Mouse (Mus musculus) heart, embryonic 11.5 days (tissue): ENCODE data around the gene Tpst1. TPM values are rescaled to one million over a fixed set of nuclear protein-coding genes. Genes with fewer than 3 reads are reported as not detected.
A peak's percentile ranks its signal among the peaks of the same experiment; 100 is the strongest.

ENCODE experiments used
- ATAC-seq: fragments of 200-750 bp; cut with Nextera tagmentation; replicated peaks from 2 replicates; pipeline ENCODE4 v1.8.0; 2017; ENCODE audit warnings: moderate library complexity; ENCODE audit not compliant: insufficient number of reproducible peaks, low FRiP score, low TSS enrichment
- H3K27ac ChIP-seq: fragments of 300-500 bp; sonication (generic); 2 replicates; pipeline ENCODE4 v1.5.1; 2014; ENCODE audit warnings: mild to moderate bottlenecking, low read depth, low read length
- H3K27me3 ChIP-seq: fragments of 300-500 bp; sonication (generic); 2 replicates; pipeline ENCODE4 v1.6.1; 2014; ENCODE audit warnings: mild to moderate bottlenecking, low read length, mixed read lengths; ENCODE audit not compliant: control insufficient read depth, insufficient read depth
- H3K36me3 ChIP-seq: fragments of 300-500 bp; sonication (generic); 2 replicates; pipeline ENCODE4 v1.6.1; 2014; ENCODE audit warnings: mild to moderate bottlenecking, low read length, moderate library complexity, mixed read lengths; ENCODE audit not compliant: control insufficient read depth, insufficient read depth
- H3K4me1 ChIP-seq: fragments of 300-500 bp; sonication (generic); 2 replicates; pipeline ENCODE4 v1.6.1; 2014; ENCODE audit warnings: low read length; ENCODE audit not compliant: control insufficient read depth, insufficient read depth
- H3K4me2 ChIP-seq: fragments of 300-500 bp; sonication (generic); 2 replicates; pipeline ENCODE4 v1.6.1; 2014; ENCODE audit warnings: mild to moderate bottlenecking, moderate library complexity
- H3K4me3 ChIP-seq: fragments of 300-500 bp; sonication (generic); 2 replicates; pipeline ENCODE4 v1.5.1; 2014; ENCODE audit warnings: low read depth, low read length
- H3K9ac ChIP-seq: fragments of 300-500 bp; sonication (generic); 2 replicates; pipeline ENCODE4 v1.6.1; 2014; ENCODE audit warnings: mild to moderate bottlenecking, low read depth, low read length, moderate library complexity
- H3K9me3 ChIP-seq: fragments of 300-500 bp; sonication (generic); replicated peaks from 2 replicates; pipeline ENCODE4 v1.6.1; 2016; ENCODE audit warnings: low read length; ENCODE audit not compliant: control insufficient read depth
- WGBS: fragments of 180-500 bp; shearing (Covaris S2); extraction: QIAGEN DNeasy Blood & Tissue Kit; methylation state at CpG from one replicate; pipeline ENCODE4 v1.1.7; 2014; ENCODE audit not compliant: insufficient replicate concordance; 5-methylcytosine and 5-hydroxymethylcytosine counted together
- polyA plus RNA-seq: library from polyadenylated mRNA; unstranded; fragments of >200 nt; fragmentation: Nextera tagmentation; extraction: Ambion mirVana; gene quantifications from 2 replicates; pipeline ENCODE4 v1.2.1, GENCODE M21; 2014

Tpst1 gene
- polyA plus RNA-seq, 1 experiment from 2014 or later: 28.1 TPM

DNA sequence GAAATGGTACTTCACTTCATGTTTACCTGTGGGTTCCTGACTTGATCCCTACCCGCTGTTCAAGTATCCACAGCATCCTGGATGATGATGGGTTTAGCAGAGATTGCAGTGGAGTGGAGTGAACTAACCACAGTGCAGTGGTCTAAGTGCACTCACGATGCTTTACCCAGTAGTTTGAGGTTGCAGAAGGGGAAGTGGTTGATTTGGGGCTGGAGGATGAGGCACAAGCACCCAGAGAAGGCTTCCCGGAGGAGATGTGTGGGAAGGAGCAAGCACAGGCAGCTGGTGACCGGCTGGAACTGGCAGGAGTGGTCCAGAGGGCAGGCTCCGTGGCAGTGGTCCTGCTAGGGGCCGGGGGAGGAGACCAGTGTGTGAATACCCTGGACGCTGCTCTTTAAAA is 16.1 kb downstream of the Tpst1 start:
- Histone ChIP-seq H3K4me1 (no peaks in the 10 kb centered on the region), H3K36me3 (no peaks in the 10 kb centered on the region), H3K9me3 (no peaks in the 10 kb centered on the region), H3K4me3 (no peak overlapping the region), H3K9ac (no peak overlapping the region), H3K27me3 (no peaks in the 10 kb centered on the region), H3K27ac (no peak overlapping the region), H3K4me2 (no peak overlapping the region)
- ATAC-seq: no peak
- 73% methylated on average over 7 of the region's 7 CpGs for WGBS

DNA sequence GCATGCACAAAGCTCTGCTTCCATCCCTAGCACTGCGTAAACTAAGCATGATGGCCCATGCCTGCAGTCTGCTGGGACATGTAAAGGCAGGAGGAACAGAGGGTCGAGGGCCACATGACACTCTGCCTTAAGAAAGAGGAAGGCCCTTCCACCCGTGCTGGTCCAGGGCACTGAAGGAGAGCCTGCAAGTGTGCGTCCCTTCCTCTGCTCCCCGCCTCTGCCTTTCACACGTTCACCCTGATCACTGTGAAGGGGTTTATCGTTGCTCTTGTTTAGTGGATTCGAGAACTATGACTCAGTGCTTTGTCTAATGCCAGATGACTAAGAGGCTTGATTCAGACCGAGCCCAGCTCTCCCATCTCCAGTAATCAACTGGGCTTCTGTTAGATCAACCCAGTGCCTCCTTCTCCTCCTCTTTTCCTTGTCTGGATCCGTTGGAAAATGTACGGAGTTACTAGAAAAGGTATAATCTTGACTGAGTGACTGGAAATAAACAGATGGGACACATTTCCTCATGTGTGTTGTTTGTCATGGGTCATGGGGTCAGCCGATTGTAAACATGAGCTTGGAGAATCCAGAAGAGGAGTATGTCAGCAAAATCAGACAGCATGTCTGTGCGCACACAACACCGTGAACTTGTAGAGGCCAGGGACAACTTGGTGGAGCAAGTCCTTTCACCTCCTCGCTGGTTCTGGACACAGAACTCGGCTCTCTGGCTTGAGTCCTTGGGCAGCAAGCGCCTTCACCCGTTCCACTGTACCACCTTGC is 16.7 kb downstream of the Tpst1 start:
- H3K27ac ChIP-seq: no peak overlapping the region
- no peak overlapping the region for H3K9ac ChIP-seq
- H3K4me2 ChIP-seq: no peak overlapping the region
- H3K4me3 ChIP-seq: no peak overlapping the region
- WGBS: 78% methylated on average over 18 of the region's 18 CpGs
- H3K36me3 ChIP-seq: no peaks in the 10 kb centered on the region
- no peaks in the 10 kb centered on the region for H3K27me3 ChIP-seq
- H3K9me3 ChIP-seq: no peaks in the 10 kb centered on the region
- no peaks in the 10 kb centered on the region for H3K4me1 ChIP-seq
- ATAC-seq: no peak

DNA sequence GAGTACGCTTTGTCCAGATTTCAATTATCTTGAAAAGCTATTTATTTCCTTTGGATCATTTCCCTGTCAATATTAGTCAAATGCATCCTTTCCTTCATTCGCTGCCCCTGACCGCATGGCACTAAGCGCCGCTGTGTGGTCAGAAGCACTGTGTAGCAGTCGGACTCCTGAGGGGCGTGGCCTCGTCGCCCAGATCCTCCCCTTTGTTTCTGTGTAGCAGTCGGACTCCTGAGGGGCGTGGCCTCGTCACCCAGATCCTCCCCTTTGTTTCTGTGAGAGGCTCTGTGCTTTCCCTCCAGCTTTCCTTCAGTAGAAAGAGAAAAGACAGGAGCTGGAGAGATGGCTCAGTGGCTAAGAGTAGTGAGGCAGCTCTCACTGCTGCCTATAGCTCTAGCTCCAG is 23.6 kb downstream of the Tpst1 start:
- Histone ChIP-seq H3K36me3 (no peaks in the 10 kb centered on the region), H3K27ac (no peak overlapping the region), H3K4me3 (no peak overlapping the region), H3K27me3 (no peaks in the 10 kb centered on the region), H3K4me1 (peaks cover 11% of the 10 kb centered on the region; the same call in 1 of the 2 replicates), H3K9me3 (no peaks in the 10 kb centered on the region; the same call in 1 of the 2 replicates), H3K9ac (no peak overlapping the region), H3K4me2 (no peak overlapping the region)
- 66% methylated on average over 12 of the region's 12 CpGs for WGBS
- peak; percentile 71; the same call in 1 of the 2 replicates for ATAC-seq

DNA sequence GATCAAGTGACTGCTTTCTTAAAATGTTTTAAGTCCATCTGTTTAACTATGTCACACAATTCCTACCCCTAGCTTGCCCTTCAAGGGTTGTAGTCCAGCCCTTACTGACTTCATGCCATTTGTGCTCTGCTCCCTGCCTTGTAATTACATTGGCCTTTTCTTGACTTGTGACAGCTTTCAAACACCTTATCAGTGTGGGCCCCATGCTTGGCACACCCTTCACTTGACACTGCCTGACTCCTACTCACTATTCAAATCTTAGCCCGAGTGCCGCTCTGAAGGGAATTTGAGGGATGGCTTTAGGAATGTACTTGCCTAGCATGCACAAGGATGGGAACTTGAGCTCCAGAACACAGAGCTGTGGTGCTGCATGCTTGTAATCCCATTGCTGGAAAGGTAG is 24.7 kb downstream of the Tpst1 start:
- H3K4me3 ChIP-seq: no peak overlapping the region
- no peaks in the 10 kb centered on the region for H3K27me3 ChIP-seq
- peaks cover 11% of the 10 kb centered on the region; the same call in 1 of the 2 replicates for H3K4me1 ChIP-seq
- H3K36me3 ChIP-seq: no peaks in the 10 kb centered on the region
- no peak overlapping the region for H3K4me2 ChIP-seq
- H3K9me3 ChIP-seq: no peaks in the 10 kb centered on the region; the same call in 1 of the 2 replicates
- 24% methylated on average over 2 of the region's 2 CpGs for WGBS
- no peak overlapping the region for H3K27ac ChIP-seq
- ATAC-seq: no peak; the same call in 1 of the 2 replicates
- H3K9ac ChIP-seq: no peak overlapping the region

DNA sequence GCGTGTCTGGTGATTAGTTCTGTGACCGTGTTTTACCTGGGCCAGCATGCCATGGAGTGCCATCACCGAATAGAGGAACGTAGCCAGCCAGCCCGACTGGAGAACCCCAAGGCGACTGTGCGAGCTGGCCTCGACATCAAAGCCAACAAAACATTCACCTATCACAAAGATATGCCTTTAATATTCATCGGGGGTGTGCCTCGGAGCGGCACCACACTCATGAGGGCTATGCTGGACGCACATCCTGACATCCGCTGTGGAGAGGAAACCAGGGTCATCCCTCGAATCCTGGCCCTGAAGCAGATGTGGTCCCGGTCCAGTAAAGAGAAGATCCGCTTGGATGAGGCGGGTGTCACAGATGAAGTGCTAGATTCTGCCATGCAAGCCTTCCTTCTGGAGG is 28.6 kb downstream of the Tpst1 start:
- ATAC-seq: no peak
- 92% methylated on average over 17 of the region's 17 CpGs for WGBS
- H3K9me3 ChIP-seq: no peaks in the 10 kb centered on the region; the same call in 1 of the 2 replicates
- H3K4me1 ChIP-seq: peaks cover 11% of the 10 kb centered on the region; the same call in 1 of the 2 replicates
- no peaks in the 10 kb centered on the region for H3K36me3 ChIP-seq
- no peaks in the 10 kb centered on the region for H3K27me3 ChIP-seq
- H3K9ac ChIP-seq: no peak overlapping the region
- H3K4me2 ChIP-seq: no peak overlapping the region
- H3K4me3 ChIP-seq: no peak overlapping the region
- no peak overlapping the region for H3K27ac ChIP-seq

DNA sequence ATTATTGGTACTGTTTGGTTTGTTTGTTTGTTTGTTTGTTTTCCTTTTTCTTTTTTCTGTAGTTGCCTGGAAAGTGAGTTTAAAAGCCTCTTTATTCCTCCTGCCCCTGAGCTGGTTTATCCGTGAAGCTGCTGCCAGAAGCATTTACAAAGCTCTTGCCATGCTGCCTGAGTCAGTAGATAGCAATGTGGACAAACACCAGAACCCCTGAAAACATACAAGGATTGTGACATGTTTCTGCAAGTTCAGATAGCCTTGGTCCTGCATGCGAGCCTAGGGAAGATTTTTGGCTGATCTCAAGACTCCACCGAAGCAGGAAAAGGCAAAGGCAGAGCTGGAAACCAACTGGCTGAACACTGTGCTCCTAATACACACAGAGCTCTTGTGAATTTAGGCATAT is 36.2 kb downstream of the Tpst1 start:
- Histone ChIP-seq H3K9me3 (no peaks in the 10 kb centered on the region), H3K36me3 (no peaks in the 10 kb centered on the region; the same call in 1 of the 2 replicates), H3K27ac (no peak overlapping the region), H3K4me1 (no peaks in the 10 kb centered on the region), H3K9ac (no peak overlapping the region), H3K4me2 (no peak overlapping the region), H3K27me3 (no peaks in the 10 kb centered on the region), H3K4me3 (no peak overlapping the region)
- WGBS: 55% methylated on average over 3 of the region's 3 CpGs
- no peak for ATAC-seq

DNA sequence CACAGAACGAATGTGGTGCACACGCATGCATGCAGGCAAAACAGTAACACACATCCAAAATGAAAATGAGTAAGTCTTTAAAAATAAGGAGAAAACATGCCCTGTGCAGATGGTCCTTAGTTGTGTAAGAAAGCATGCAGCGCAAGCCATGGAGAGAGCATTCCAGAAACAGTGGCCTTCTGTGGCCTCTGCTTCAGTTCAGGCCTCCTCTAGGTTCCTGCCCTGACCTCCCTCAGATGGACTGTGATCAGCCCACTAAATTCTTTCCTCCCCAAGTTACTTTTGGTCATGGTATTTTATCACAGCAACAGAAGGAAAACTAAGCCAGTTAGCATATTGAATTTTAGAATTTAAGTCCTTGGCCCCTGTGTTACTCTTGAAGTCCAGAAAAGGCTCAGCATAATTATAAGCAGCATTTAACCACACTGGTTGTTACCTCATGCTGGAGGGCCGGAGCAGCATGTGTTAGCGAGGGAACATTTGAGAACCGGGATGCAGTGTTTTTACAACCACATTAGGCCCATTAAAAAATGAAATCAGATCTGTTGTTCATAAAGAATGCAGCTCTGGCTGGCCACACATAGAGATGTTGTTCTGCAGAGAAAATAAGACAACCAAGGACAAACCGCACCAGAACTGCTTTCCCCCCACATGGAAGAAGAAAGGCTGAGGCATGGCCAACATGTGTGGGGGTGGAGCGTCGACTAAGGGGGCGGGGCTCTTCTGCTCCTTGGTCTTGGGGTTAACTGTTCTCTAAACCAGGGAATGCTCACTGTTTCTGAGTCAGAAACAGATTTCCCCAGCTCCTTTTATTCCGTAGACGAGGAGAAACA is 37.7 kb downstream of the Tpst1 start:
- no peaks in the 10 kb centered on the region; the same call in 1 of the 2 replicates for H3K36me3 ChIP-seq
- H3K4me3 ChIP-seq: no peak overlapping the region
- H3K27me3 ChIP-seq: no peaks in the 10 kb centered on the region
- no peak overlapping the region for H3K27ac ChIP-seq
- no peak overlapping the region for H3K4me2 ChIP-seq
- no peak for ATAC-seq
- H3K9ac ChIP-seq: no peak overlapping the region
- no peaks in the 10 kb centered on the region for H3K9me3 ChIP-seq
- no peaks in the 10 kb centered on the region for H3K4me1 ChIP-seq
- WGBS: 83% methylated on average over 12 of the region's 12 CpGs

DNA sequence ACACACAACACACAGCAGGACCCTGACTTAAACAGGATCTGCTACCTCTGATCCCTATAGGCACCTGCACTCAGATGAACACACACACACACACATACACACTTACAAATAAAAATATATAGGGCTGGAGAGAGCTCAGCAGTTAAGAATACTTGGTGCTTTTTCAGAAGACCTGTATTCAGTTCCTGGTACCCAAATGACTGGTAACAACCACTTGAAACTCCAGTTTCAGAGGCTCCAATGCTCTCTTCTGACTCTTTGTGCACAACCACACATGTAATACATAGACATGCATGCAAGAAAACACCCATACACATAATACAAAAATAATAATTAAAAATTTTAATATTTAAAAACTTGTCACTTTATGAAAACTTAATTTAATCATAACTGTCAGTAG is 39.5 kb downstream of the Tpst1 start:
- no peak for ATAC-seq
- Histone ChIP-seq H3K4me1 (no peaks in the 10 kb centered on the region), H3K36me3 (no peaks in the 10 kb centered on the region; the same call in 1 of the 2 replicates), H3K9ac (no peak overlapping the region), H3K9me3 (no peaks in the 10 kb centered on the region), H3K27me3 (no peaks in the 10 kb centered on the region), H3K4me2 (no peak overlapping the region), H3K4me3 (no peak overlapping the region), H3K27ac (no peak overlapping the region)
